Mouse (Mus musculus) thymus, adult 2 months (tissue): ENCODE data around the gene Il1rap. TPM values are rescaled to one million over a fixed set of nuclear protein-coding genes. Genes with fewer than 3 reads are reported as not detected.

ENCODE experiments used
- DNase-seq: peaks from one replicate; pipeline ENCODE4 v3.0.0; 2021
- H3K27ac ChIP-seq: fragments of 200-500 bp; 2 replicates; pipeline ENCODE4 v1.5.1; 2012; ENCODE audit warnings: low read length, control low read depth; ENCODE audit not compliant: control insufficient read depth, insufficient read depth
- H3K27me3 ChIP-seq: fragments of 200-500 bp; 2 replicates; pipeline ENCODE4 v1.6.1; 2012; ENCODE audit warnings: mild to moderate bottlenecking, low read length, moderate library complexity, mixed read lengths; ENCODE audit not compliant: control insufficient read depth, insufficient read depth
- H3K36me3 ChIP-seq: fragments of 200-500 bp; 2 replicates; pipeline ENCODE4 v1.6.1; 2012; ENCODE audit warnings: mild to moderate bottlenecking, low read length, moderate library complexity; ENCODE audit not compliant: control insufficient read depth, insufficient read depth
- H3K4me1 ChIP-seq: fragments of 200-500 bp; replicated peaks from 2 replicates; pipeline ENCODE4 v1.6.1; 2012; ENCODE audit warnings: low read length; ENCODE audit not compliant: control insufficient read depth, insufficient read depth
- H3K4me3 ChIP-seq: fragments of 200-500 bp; 2 replicates; pipeline ENCODE4 v1.5.1; 2012; ENCODE audit warnings: mild to moderate bottlenecking, low read length, control low read depth, moderate library complexity; ENCODE audit not compliant: control insufficient read depth, insufficient read depth
- CTCF ChIP-seq: fragments of 200-500 bp; IDR thresholded peaks from 2 replicates; pipeline ENCODE4 v1.5.1; 2012; ENCODE audit warnings: mild to moderate bottlenecking, control low read depth, low read length, moderate library complexity, borderline replicate concordance; ENCODE audit not compliant: control insufficient read depth, poor library complexity, insufficient read depth; ENCODE audit errors: extremely low read depth
- POLR2A ChIP-seq: fragments of 200-500 bp; IDR thresholded peaks from 2 replicates; pipeline ENCODE4 v1.6.1; 2012; ENCODE audit warnings: mild to moderate bottlenecking, low read length, control low read depth, moderate library complexity; ENCODE audit not compliant: control insufficient read depth, poor library complexity, insufficient read depth; ENCODE audit errors: extremely low read depth
- WGBS: fragments of 180-500 bp; shearing (Covaris S2); methylation state at CpG from one replicate; pipeline ENCODE4 v1.1.7; 2018; 5-methylcytosine and 5-hydroxymethylcytosine counted together
- polyA plus RNA-seq: library from polyadenylated mRNA; depleted of rRNA; stranded (reverse); fragments of >200 nt; gene quantifications from 2 replicates; pipeline ENCODE4 v1.2.3, GENCODE M21; 2012

Il1rap gene
- polyA plus RNA-seq, 1 experiment = 3.6 TPM

DNA sequence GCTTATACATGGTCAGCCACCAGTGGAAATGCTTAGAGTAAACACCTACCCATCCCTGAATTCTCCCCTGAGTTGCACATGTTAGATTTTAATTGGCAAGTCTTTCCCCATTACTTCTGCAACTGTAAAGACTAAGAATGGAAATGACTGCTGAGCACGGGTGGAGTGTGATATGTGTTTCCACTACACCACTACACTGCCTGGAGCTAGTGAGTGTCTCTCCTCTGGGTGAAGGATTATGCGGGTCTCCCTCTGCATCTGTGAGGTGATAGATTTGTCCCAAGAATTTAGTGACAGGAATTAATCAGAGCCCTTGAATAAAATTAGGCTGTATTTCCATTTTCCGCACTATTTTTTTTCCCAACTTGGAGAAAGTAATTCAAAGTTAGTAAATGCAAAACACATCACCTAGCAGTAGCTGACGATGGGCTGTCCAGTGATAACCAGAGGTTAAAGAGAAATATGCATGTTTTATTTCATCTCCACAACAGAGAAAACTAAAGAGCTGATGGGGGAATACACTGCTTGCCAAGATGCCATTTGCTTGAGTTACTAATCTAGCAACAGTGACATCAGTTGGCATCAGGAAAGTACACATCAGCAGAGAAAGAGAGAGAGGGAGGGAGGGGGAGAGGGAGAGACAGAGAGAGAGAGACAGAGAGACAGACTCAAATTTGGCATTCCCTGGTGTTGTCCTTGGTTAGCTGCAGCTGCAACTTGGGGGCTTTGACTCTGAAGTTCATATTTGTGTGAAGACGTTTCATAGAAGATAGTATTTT, 132.2 kb downstream of the Il1rap start:
- no peaks in the 10 kb centered on the region for H3K4me1 ChIP-seq
- no peak overlapping the region for H3K4me3 ChIP-seq
- DNase-seq = no peak
- no peak overlapping the region for H3K27ac ChIP-seq
- no peak for TF ChIP-seq CTCF
- TF ChIP-seq POLR2A = no peak
- no peaks in the 10 kb centered on the region for H3K36me3 ChIP-seq
- H3K27me3 ChIP-seq = no peaks in the 10 kb centered on the region
- 93% methylated on average over 5 of the region's 5 CpGs for WGBS

DNA sequence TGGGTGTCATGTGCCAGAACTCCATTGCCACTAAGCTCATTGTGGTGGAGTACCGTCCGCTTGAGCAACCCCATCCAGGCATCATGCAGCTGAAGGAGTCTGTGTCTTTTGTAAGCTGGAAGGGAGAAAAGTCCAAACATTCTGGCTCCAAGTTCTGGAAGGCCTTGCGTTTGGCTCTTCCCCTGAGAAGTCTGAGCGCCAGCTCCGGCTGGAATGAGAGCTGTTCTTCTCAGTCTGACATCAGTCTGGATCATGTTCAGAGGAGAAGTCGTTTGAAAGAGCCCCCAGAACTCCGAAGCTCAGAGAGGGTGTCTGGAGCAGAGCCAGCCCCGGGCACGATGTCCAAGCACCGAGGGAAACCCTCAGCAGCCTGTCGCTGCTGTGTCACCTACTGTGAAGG, 141.0 kb downstream of the Il1rap start:
- H3K4me3 ChIP-seq = no peak overlapping the region
- no peak for TF ChIP-seq CTCF
- no peak for TF ChIP-seq POLR2A
- H3K36me3 ChIP-seq = no peaks in the 10 kb centered on the region
- no peaks in the 10 kb centered on the region for H3K4me1 ChIP-seq
- H3K27me3 ChIP-seq = no peaks in the 10 kb centered on the region
- 93% methylated on average over 11 of the region's 11 CpGs for WGBS
- no peak overlapping the region for H3K27ac ChIP-seq
- no peak for DNase-seq

DNA sequence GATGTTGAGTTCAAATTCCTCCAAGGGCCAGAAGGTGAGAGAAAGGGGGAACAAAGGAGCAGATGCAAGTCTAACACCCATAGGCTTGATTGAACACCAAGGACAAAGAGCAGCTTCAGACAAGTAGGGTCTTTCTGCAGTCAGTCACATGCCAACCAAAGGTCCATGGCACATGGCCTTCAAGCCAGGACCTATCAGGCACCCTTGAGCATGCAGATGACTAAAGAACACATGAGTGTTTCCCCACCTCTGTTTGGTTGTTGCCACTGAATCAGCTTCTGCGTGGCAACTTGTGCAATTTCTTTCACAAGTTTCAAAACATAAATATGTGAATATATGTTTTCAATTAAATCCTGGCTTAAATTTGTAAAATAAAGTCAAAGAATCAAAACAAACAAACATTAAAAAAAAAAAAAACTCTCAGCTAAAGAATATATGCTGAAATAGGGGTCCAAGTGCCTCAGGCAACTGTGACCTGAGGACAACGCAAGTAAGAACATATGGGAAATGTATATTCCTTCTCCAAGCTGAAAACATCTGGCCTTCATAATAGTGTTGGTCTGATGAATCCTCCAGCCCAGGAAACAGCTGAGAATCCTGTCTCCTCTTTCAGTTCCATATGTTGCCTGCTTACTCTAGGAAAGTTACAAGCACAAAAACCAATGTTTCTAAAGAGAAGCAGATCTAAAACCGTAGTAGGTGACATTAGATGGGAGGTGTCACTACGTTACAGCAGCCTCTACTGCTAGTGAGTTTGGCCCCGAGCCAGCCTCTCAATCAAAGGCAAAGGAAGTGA, 142.6 kb downstream of the Il1rap start:
- no peak overlapping the region for H3K4me3 ChIP-seq
- TF ChIP-seq CTCF = no peak
- no peak for TF ChIP-seq POLR2A
- H3K36me3 ChIP-seq = no peaks in the 10 kb centered on the region
- no peak overlapping the region for H3K27ac ChIP-seq
- WGBS = 76% methylated on average over 5 of the region's 5 CpGs
- H3K4me1 ChIP-seq = no peaks in the 10 kb centered on the region
- no peaks in the 10 kb centered on the region for H3K27me3 ChIP-seq
- no peak for DNase-seq

DNA sequence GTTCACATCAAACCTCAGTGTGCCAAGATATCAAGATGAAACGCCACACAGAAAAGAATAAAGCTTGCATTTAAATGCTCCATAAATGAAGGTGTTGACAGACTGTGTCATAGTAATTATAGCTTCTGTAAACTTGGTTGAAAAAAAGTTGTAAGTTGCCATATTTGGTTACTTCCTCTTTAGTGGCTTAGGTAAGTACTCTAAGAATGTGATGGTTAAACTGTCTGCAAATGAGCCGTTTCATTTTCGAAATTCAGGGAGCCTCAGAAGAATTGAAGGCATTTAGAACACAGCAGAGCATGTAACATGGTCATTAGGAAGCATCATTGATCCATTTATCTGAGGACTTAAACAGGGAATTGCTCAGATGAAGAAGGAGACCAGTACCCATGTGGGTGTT, 146.6 kb downstream of the Il1rap start:
- Histone ChIP-seq H3K27ac (no peak overlapping the region), H3K4me3 (no peak overlapping the region), H3K27me3 (no peaks in the 10 kb centered on the region), H3K4me1 (no peaks in the 10 kb centered on the region), H3K36me3 (no peaks in the 10 kb centered on the region)
- DNase-seq = no peak
- TF ChIP-seq CTCF = no peak
- no peak for TF ChIP-seq POLR2A
- WGBS = 24% methylated on average over 3 of the region's 3 CpGs

DNA sequence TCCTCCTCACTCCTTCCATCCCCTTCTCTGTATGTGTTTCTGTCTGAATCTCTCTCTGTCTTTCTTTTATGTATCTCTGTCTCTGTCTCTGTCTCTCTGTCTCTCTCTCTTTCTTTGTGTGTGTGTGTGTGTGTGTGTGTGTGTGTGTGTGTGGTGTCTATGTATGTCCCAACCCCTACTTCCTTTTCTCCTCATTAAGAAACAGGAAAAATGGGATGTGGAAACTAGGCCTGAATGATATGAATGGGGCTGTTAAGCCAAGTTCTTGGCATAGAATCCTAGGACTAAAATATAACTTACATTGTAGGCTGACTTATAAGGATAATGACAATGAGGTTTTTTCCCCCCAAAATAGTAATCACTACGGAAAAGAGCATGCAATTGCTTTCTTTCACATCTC, 149.4 kb downstream of the Il1rap start:
- WGBS = 95% methylated on average over 1 of the region's 1 CpGs
- H3K4me3 ChIP-seq = no peak overlapping the region
- no peak for TF ChIP-seq CTCF
- no peak for TF ChIP-seq POLR2A
- no peak for DNase-seq
- no peak overlapping the region for H3K27ac ChIP-seq
- no peaks in the 10 kb centered on the region for H3K36me3 ChIP-seq
- H3K27me3 ChIP-seq = no peaks in the 10 kb centered on the region
- H3K4me1 ChIP-seq = no peaks in the 10 kb centered on the region

DNA sequence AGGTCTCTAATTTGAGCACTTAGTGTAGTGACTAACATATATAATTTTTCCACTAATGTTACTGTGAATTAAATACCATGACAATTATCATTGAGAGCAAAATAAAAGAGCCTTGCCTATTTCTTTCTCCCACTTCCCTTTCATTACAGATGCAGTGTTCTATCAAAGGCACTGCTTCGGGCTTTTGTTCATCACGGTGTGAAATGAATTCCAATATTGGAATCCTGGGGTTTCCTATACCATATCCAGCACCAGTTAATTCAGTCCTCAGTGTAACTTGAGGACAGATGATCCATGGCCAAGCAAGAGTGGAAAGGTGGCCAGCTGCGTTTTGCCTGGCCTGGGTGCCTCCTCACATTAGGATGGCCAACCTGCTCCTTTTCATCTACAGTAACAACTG, 151.1 kb downstream of the Il1rap start:
- H3K27me3 ChIP-seq = no peaks in the 10 kb centered on the region
- no peaks in the 10 kb centered on the region for H3K4me1 ChIP-seq
- no peak overlapping the region for H3K4me3 ChIP-seq
- no peak for DNase-seq
- 93% methylated on average over 3 of the region's 3 CpGs for WGBS
- no peak overlapping the region for H3K27ac ChIP-seq
- no peaks in the 10 kb centered on the region for H3K36me3 ChIP-seq
- TF ChIP-seq POLR2A (no peak), CTCF (no peak)
